Mouse (Mus musculus): ENCODE measurements around the gene Spred2. TPM values are rescaled to one million over a fixed set of nuclear protein-coding genes. Genes with fewer than 3 reads are reported as not detected.

Gene Spred2
- total and polyA plus RNA-seq, 3 experiments = 7.8 to 76.0 (median 25.9) TPM

DNA sequence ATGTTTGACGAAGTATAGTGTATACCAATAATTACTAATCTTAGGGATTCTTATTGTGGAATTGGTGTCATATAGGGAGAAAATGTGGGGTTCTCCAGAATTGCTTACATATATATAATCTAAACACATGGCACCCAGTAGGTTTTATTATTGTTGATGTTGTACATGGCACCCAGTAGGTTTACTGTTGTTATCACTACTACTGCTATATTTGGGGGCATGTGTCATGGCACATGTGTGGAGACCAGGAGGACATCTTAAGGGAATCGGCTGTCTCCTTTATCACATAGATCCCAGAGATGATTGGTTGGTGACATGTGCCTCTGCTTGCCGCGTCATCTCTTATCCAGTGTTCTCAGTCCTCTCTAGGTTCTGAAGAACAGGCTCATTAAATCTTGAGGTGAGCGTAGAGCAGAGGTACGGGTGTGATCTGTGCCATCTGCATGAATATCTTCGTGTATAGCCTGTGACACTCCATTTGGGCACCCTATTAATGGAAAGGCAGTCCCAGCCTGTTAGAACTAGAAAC lies 70.2 kb downstream of the Spred2 start:
- DNase-seq (ENCODE audit: low read depth, low spot score) = peak; percentile 31
- Histone ChIP-seq H3K9me3 (replicated peaks; ENCODE audit: insufficient read depth, low read length) (no peaks in the 10 kb centered on the region), H3K79me2 (ENCODE audit: control insufficient read depth, insufficient read depth, low read length, poor library complexity) (peaks cover 28% of the 10 kb centered on the region), H3K27me3 (ENCODE audit: control insufficient read depth in 1 of 2, insufficient read depth in 2 of 2, low read length in 2 of 2) (no peaks in the 10 kb centered on the region), H3K4me1 (ENCODE audit: control insufficient read depth in 1 of 2, insufficient read depth in 2 of 2, low read length in 2 of 2) (peaks cover 23 to 33% of the 10 kb centered on the region in 2 experiments), H3K27ac (ENCODE audit: control insufficient read depth, low read depth, low read length) (peak overlapping the region; percentile 35; the same call in 1 of the 2 replicates), H3K36me3 (ENCODE audit: control insufficient read depth in 1 of 2, insufficient read depth in 2 of 2, low read length in 2 of 2) (peaks cover 6 to 32% of the 10 kb centered on the region in 2 experiments), H3K9ac (ENCODE audit: control insufficient read depth, low read depth, low read length, poor library complexity, severe bottlenecking) (no peak overlapping the region; the same call in 1 of the 2 replicates), H3K4me3 (ENCODE audit: control insufficient read depth in 1 of 2, insufficient read depth in 1 of 2, low read depth in 2 of 2, low read length in 2 of 2) (no peak overlapping the region)
- TF ChIP-seq ZKSCAN1 (IDR thresholded peaks at IDR 0.05; ENCODE audit: low read depth, low read length) (peak; percentile 91), MAZ (IDR thresholded peaks at IDR 0.05; ENCODE audit: low read depth, low read length) (no peak), MAX (IDR thresholded peaks at IDR 0.05; ENCODE audit: low read length) (peak; percentile 48; the same call in 1 of the 2 replicates), POLR2AphosphoS2 (IDR thresholded peaks at IDR 0.05; ENCODE audit: low read length) (no peak), USF1 (IDR thresholded peaks at IDR 0.05; ENCODE audit: low read depth, low read length) (peak; percentile 53; the same call in 1 of the 2 replicates), GATA1 (IDR thresholded peaks at IDR 0.05; ENCODE audit: low read depth, low read length) (peak; percentile 43), EP300 (IDR thresholded peaks at IDR 0.05; ENCODE audit: low read depth in 1 of 2, low read length in 2 of 2) (peak; percentile 23 to 32; a peak in 1 of 4 replicates), BHLHE40 (IDR thresholded peaks at IDR 0.05; ENCODE audit: borderline replicate concordance, low read depth, low read length) (peak; percentile 79; the same call in 1 of the 2 replicates), ZC3H11A (IDR thresholded peaks at IDR 0.05; ENCODE audit: low read depth, low read length) (0 out of 2 replicates have a peak, but pooled peaks have one; percentile 12), MXI1 (IDR thresholded peaks at IDR 0.05; ENCODE audit: low read depth, low read length) (peak; percentile 32; the same call in 1 of the 2 replicates), USF2 (IDR thresholded peaks at IDR 0.05; ENCODE audit: borderline replicate concordance in 1 of 2, insufficient read depth in 1 of 2, low read depth in 1 of 2, low read length in 2 of 2) (no peak), NRF1 (IDR thresholded peaks at IDR 0.05; ENCODE audit: insufficient read depth, low read depth, low read length, poor library complexity, severe bottlenecking) (no peak), MEF2A (IDR thresholded peaks at IDR 0.05; ENCODE audit: extremely low read depth, insufficient replicate concordance, low read depth, low read length, poor library complexity, severe bottlenecking) (peak; percentile 25; the same call in 1 of the 2 replicates), TCF12 (IDR thresholded peaks at IDR 0.05; ENCODE audit: low read depth, low read length) (peak; percentile 23; the same call in 1 of the 2 replicates), ETS1 (IDR thresholded peaks at IDR 0.05; ENCODE audit: low read depth, low read length) (peak; percentile 31; the same call in 1 of the 2 replicates)

DNA sequence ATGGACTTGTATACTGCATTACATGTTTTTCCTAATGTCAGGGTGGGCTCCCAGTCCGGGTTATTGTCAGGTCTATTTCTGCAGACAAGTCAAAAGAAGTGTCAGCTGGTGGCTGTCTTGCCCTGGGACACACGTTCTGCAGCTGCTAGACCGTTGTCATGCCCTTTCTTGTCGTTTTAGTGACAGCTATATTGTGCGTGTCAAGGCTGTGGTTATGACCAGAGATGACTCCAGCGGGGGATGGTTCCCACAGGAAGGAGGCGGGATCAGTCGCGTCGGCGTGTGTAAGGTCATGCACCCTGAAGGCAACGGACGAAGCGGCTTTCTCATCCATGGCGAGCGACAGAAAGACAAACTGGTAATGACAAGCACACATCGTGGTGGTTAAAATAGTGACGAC lies 73.8 kb downstream of the Spred2 start:
- TF ChIP-seq USF2 (IDR thresholded peaks at IDR 0.05; ENCODE audit: borderline replicate concordance in 1 of 2, insufficient read depth in 1 of 2, low read depth in 1 of 2, low read length in 2 of 2) (no peak), ZMIZ1 (IDR thresholded peaks at IDR 0.05; ENCODE audit: low read depth, low read length) (no peak), MEF2A (IDR thresholded peaks at IDR 0.05; ENCODE audit: extremely low read depth, insufficient replicate concordance, low read depth, low read length, poor library complexity, severe bottlenecking) (no peak), CTCF (IDR thresholded peaks at IDR 0.05 in 2 of 3, conservative IDR thresholded peaks at IDR 0.05 in 1 of 3; ENCODE audit: control insufficient read depth in 1 of 3, insufficient read depth in 1 of 3, low read depth in 2 of 3, low read length in 3 of 3, poor library complexity in 1 of 3, severe bottlenecking in 1 of 3) (no peak), NRF1 (IDR thresholded peaks at IDR 0.05; ENCODE audit: insufficient read depth, low read depth, low read length, poor library complexity, severe bottlenecking) (no peak), UBTF (IDR thresholded peaks at IDR 0.05; ENCODE audit: borderline replicate concordance, insufficient read depth, low read depth, low read length) (no peak), SMC3 (IDR thresholded peaks at IDR 0.05; ENCODE audit: low read depth, low read length) (no peak), ZKSCAN1 (IDR thresholded peaks at IDR 0.05; ENCODE audit: low read depth, low read length) (no peak), KAT2A (conservative IDR thresholded peaks at IDR 0.05; ENCODE audit: low read depth, low read length) (no peak), CHD2 (IDR thresholded peaks at IDR 0.05; ENCODE audit: low read length) (no peak), ZNF384 (IDR thresholded peaks at IDR 0.05; ENCODE audit: low read depth, low read length) (no peak), NELFE (IDR thresholded peaks at IDR 0.05; ENCODE audit: low read depth, low read length) (no peak), POLR2AphosphoS5 (IDR thresholded peaks at IDR 0.05; ENCODE audit: borderline replicate concordance, low read depth, low read length) (no peak)
- H3K27ac ChIP-seq (ENCODE audit: control insufficient read depth, low read depth, low read length) = no peak overlapping the region
- DNase-seq (ENCODE audit: low read depth, low spot score) = no peak
- H3K9me3 ChIP-seq (replicated peaks; ENCODE audit: insufficient read depth, low read length) = no peaks in the 10 kb centered on the region
- H3K4me1 ChIP-seq (ENCODE audit: control insufficient read depth in 1 of 2, insufficient read depth in 2 of 2, low read length in 2 of 2) = peaks cover 15 to 18% of the 10 kb centered on the region in 2 experiments
- no peaks in the 10 kb centered on the region for H3K27me3 ChIP-seq (ENCODE audit: control insufficient read depth in 1 of 2, insufficient read depth in 2 of 2, low read length in 2 of 2)
- peaks cover 14 to 16% of the 10 kb centered on the region in 2 experiments for H3K36me3 ChIP-seq (ENCODE audit: control insufficient read depth in 1 of 2, insufficient read depth in 2 of 2, low read length in 2 of 2)
- H3K79me2 ChIP-seq (ENCODE audit: control insufficient read depth, insufficient read depth, low read length, poor library complexity) = peaks cover 18% of the 10 kb centered on the region
- H3K9ac ChIP-seq (ENCODE audit: control insufficient read depth, low read depth, low read length, poor library complexity, severe bottlenecking) = no peak overlapping the region
- no peak overlapping the region for H3K4me3 ChIP-seq (ENCODE audit: control insufficient read depth in 1 of 2, insufficient read depth in 1 of 2, low read depth in 2 of 2, low read length in 2 of 2)
